23 mouse cellular contexts compared by ENCODE assay signal in genomic region chr8:128681970-128682369, GRCm38 (mm10).
"Had no signal": no experiment of that assay in that cellular context is flagged by ENCODE, and none has a peak within 500 bp of the region (broad histone marks: within the 10 kb centered on the region; RNA-seq: fewer than 3 reads in every experiment).

No protein-coding gene starts in this region.

- H3K4me2 ChIP-seq: heart, embryonic 12.5 days; hindbrain, embryonic 13.5 days; hindbrain, embryonic 15.5 days; kidney, embryonic 15.5 days; limb, embryonic 13.5 days had no signal

- DNase-seq: gastrocnemius, postnatal 14 days; gastrocnemius, postnatal 36 days; heart, adult 18-20 months; heart, postnatal 10 days; heart, postnatal 36 days; kidney, adult 11 months; kidney, adult 2 months; kidney, adult 9 months; kidney, postnatal 14 days; kidney, postnatal 36 days; layer of hippocampus, adult 9-11 months; layer of hippocampus, postnatal 36 days; left cerebral cortex, postnatal 4 days had no signal

- H3K27ac ChIP-seq: heart, embryonic 10.5 days; hindbrain, embryonic 13.5 days; hindbrain, embryonic 15.5 days; hindbrain, postnatal 0 days; kidney, embryonic 15.5 days; kidney, postnatal 0 days; limb, embryonic 13.5 days had no signal

- H3K27me3 ChIP-seq: heart, embryonic 12.5 days; hindbrain, embryonic 13.5 days; hindbrain, embryonic 15.5 days; kidney, embryonic 15.5 days; limb, embryonic 13.5 days had no signal

- H3K4me3 ChIP-seq: heart, embryonic 10.5 days; heart, embryonic 12.5 days; hindbrain, embryonic 13.5 days; hindbrain, embryonic 15.5 days; kidney, embryonic 15.5 days; limb, embryonic 13.5 days had no signal

- ATAC-seq: forebrain, embryonic 16.5 days; hindbrain, postnatal 0 days; intestine, embryonic 16.5 days had no signal

- H3K9me3 ChIP-seq: heart, embryonic 10.5 days; heart, embryonic 12.5 days; hindbrain, embryonic 13.5 days; hindbrain, embryonic 15.5 days; kidney, embryonic 15.5 days; limb, embryonic 13.5 days had no signal

- H3K9ac ChIP-seq: heart, embryonic 12.5 days; hindbrain, embryonic 13.5 days; hindbrain, embryonic 15.5 days; kidney, embryonic 15.5 days; limb, embryonic 13.5 days had no signal

- H3K36me3 ChIP-seq: heart, embryonic 10.5 days; heart, embryonic 12.5 days; hindbrain, embryonic 13.5 days; hindbrain, embryonic 15.5 days; kidney, embryonic 15.5 days; limb, embryonic 13.5 days had no signal
